Mouse (Mus musculus) heart, embryonic 13.5 days (tissue): ENCODE measurements around the gene Tsga10ip. TPM values are rescaled to one million over a fixed set of nuclear protein-coding genes. Genes with fewer than 3 reads are reported as not detected.

Experiments used
- ATAC-seq: fragments of 200-750 bp; cut with Nextera tagmentation; 2 replicates; pipeline ENCODE4 v1.8.0; 2017; ENCODE audit warnings: moderate TSS enrichment; ENCODE audit not compliant: insufficient number of reproducible peaks, low FRiP score, low TSS enrichment; ENCODE audit errors: extremely low read depth
- H3K27ac ChIP-seq: fragments of 300-500 bp; sonication (generic); replicated peaks from 2 replicates; pipeline ENCODE4 v1.5.1; 2015; ENCODE audit warnings: moderate library complexity, mild to moderate bottlenecking, inconsistent platforms
- H3K27me3 ChIP-seq: fragments of 300-500 bp; sonication (generic); replicated peaks from 2 replicates; pipeline ENCODE4 v1.6.1; 2015; ENCODE audit warnings: mild to moderate bottlenecking, inconsistent platforms
- H3K36me3 ChIP-seq: fragments of 300-500 bp; sonication (generic); 2 replicates; pipeline ENCODE4 v1.6.1; 2015; ENCODE audit warnings: mild to moderate bottlenecking, inconsistent platforms
- H3K4me1 ChIP-seq: fragments of 300-500 bp; sonication (generic); 2 replicates; pipeline ENCODE4 v1.6.1; 2015; ENCODE audit warnings: inconsistent platforms
- H3K4me2 ChIP-seq: fragments of 300-500 bp; sonication (generic); 2 replicates; pipeline ENCODE4 v1.6.1; 2015; ENCODE audit warnings: inconsistent platforms, mild to moderate bottlenecking, moderate library complexity
- H3K4me3 ChIP-seq: fragments of 300-500 bp; sonication (generic); 2 replicates; pipeline ENCODE4 v1.5.1; 2015; ENCODE audit warnings: moderate library complexity, mild to moderate bottlenecking, inconsistent platforms
- H3K9ac ChIP-seq: fragments of 300-500 bp; sonication (generic); 2 replicates; pipeline ENCODE4 v1.6.1; 2015; ENCODE audit warnings: inconsistent platforms, mild to moderate bottlenecking, moderate library complexity
- H3K9me3 ChIP-seq: fragments of 300-500 bp; sonication (generic); 2 replicates; pipeline ENCODE4 v1.6.1; 2016; ENCODE audit warnings: inconsistent platforms
- WGBS: fragments of 180-500 bp; shearing (Covaris S2); methylation state at CpG from one replicate; pipeline ENCODE4 v1.1.7; 2015; ENCODE audit warnings: mixed read lengths; 5-methylcytosine and 5-hydroxymethylcytosine counted together
- polyA plus RNA-seq: library from polyadenylated mRNA; unstranded; fragments of >200 nt; fragmentation: Nextera tagmentation; extraction: Ambion mirVana; gene quantifications from 2 replicates; pipeline ENCODE4 v1.2.1, GENCODE M21; 2015

The Tsga10ip gene
- polyA plus RNA-seq, 1 experiment from 2014 or later, result 2.2 TPM

GRCm38 (mm10) chr19:5422895-5423443 lies 20.6 kb upstream of the Tsga10ip start:
- peak overlapping the region; percentile 71 for H3K4me2 ChIP-seq
- no peaks in the 10 kb centered on the region for H3K27me3 ChIP-seq
- peaks cover 67% of the 10 kb centered on the region for H3K36me3 ChIP-seq
- H3K4me1 ChIP-seq, result peaks cover 30% of the 10 kb centered on the region
- H3K27ac ChIP-seq, result no peak overlapping the region
- H3K9me3 ChIP-seq, result no peaks in the 10 kb centered on the region
- no peak for ATAC-seq
- 85% methylated on average over 9 of the region's 9 CpGs for WGBS
- H3K4me3 ChIP-seq, result peak overlapping the region; percentile 84
- H3K9ac ChIP-seq, result peak overlapping the region; percentile 91

DNA sequence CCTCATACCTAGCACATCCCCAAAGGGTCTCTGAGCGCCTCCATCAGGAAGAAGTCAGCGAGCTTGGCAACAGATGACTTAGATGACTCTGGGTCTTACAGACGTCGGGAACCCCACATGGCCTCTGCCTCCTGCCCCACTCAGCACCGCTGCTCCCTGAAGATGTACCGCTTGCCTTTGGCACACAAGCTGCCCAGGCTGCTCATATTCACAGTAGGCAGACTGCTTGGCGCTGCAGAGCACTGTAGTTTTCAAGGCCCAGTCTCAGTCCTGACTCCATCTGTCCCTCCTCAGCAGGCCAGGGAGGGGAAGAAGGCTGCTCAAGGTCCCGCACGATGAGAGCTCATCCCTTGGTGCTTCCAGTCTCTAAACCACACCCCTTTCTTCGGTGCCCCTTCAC lies 19.9 kb upstream of the Tsga10ip start:
- Histone ChIP-seq H3K9ac (peak overlapping the region; percentile 91; the same call in 1 of the 2 replicates), H3K27me3 (no peaks in the 10 kb centered on the region), H3K27ac (no peak overlapping the region), H3K36me3 (peaks cover 68% of the 10 kb centered on the region), H3K4me1 (peaks cover 30% of the 10 kb centered on the region), H3K4me2 (no peak overlapping the region), H3K9me3 (no peaks in the 10 kb centered on the region), H3K4me3 (no peak overlapping the region)
- 89% methylated on average over 10 of the region's 10 CpGs for WGBS
- no peak for ATAC-seq

GRCm38 (mm10) chr19:5421784-5422183 lies 19.5 kb upstream of the Tsga10ip start:
- Histone ChIP-seq H3K9me3 (no peaks in the 10 kb centered on the region), H3K36me3 (peaks cover 65% of the 10 kb centered on the region), H3K9ac (no peak overlapping the region), H3K27me3 (no peaks in the 10 kb centered on the region), H3K4me1 (peaks cover 25% of the 10 kb centered on the region), H3K4me2 (no peak overlapping the region), H3K27ac (no peak overlapping the region), H3K4me3 (no peak overlapping the region)
- ATAC-seq, result no peak
- 88% methylated on average over 5 of the region's 5 CpGs for WGBS

GRCm38 (mm10) chr19:5420579-5420978 lies 18.3 kb upstream of the Tsga10ip start:
- ATAC-seq, result no peak
- 89% methylated on average over 6 of the region's 6 CpGs for WGBS

GRCm38 (mm10) chr19:5419630-5420029 lies 17.3 kb upstream of the Tsga10ip start:
- Histone ChIP-seq H3K9ac (no peak overlapping the region), H3K9me3 (no peaks in the 10 kb centered on the region), H3K4me2 (no peak overlapping the region), H3K4me3 (no peak overlapping the region), H3K4me1 (peaks cover 13% of the 10 kb centered on the region), H3K27me3 (no peaks in the 10 kb centered on the region), H3K27ac (no peak overlapping the region), H3K36me3 (peaks cover 59% of the 10 kb centered on the region)
- no peak for ATAC-seq
- 79% methylated on average over 9 of the region's 9 CpGs for WGBS

More at GRCm38 (mm10) chr19:5420579-5420978, 18.3 kb upstream of the Tsga10ip start:
- Histone ChIP-seq H3K27ac (no peak overlapping the region), H3K4me3 (no peak overlapping the region), H3K9me3 (no peaks in the 10 kb centered on the region), H3K4me2 (no peak overlapping the region), H3K4me1 (peaks cover 13% of the 10 kb centered on the region), H3K9ac (no peak overlapping the region), H3K36me3 (peaks cover 59% of the 10 kb centered on the region), H3K27me3 (no peaks in the 10 kb centered on the region)

DNA sequence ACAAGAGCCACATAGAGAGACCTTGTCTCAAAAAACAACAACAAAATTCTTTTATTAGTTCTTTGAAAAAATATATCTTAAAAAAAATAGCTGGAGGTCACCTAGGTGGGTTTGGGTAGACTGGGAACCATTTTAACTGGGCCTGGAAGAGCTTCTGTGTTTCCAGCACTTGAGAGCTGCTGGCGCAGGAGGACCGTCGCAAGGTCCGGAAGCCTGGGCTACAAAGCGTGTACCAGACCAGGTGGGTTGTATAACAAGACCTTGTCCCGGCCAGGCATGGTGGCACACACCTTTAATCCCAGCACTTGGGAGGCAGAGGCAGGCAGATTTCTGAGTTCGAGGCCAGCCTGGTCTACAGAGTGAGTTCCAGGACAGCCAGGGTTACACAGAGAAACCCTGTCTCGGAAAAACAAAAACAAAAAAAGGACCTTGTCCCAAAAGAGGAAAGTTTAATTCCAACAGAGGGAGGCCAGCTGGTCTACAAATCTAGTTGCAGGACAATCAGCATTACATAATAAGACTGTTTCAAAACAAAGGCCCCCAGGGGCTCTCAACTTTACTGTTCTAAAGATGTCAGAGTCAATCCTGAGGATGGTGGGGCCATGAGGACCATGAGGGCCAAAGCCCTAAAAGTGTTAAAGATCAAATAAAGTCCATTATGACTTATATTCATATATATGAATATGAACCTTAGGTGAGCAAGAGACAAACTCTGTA lies 16.6 kb upstream of the Tsga10ip start:
- no peak for ATAC-seq
- Histone ChIP-seq H3K4me1 (peaks cover 16% of the 10 kb centered on the region), H3K27me3 (no peaks in the 10 kb centered on the region), H3K4me2 (no peak overlapping the region), H3K27ac (no peak overlapping the region), H3K36me3 (peaks cover 59% of the 10 kb centered on the region), H3K9me3 (no peaks in the 10 kb centered on the region), H3K4me3 (no peak overlapping the region), H3K9ac (no peak overlapping the region)
- WGBS, result 91% methylated on average over 8 of the region's 8 CpGs

- Histone ChIP-seq H3K4me1 (peaks cover 13% of the 10 kb centered on the region; the same call in 1 of the 2 replicates), H3K4me2 (no peak overlapping the region), H3K4me3 (no peak overlapping the region), H3K27ac (no peak overlapping the region), H3K9ac (peak overlapping the region; percentile 47; the same call in 1 of the 2 replicates), H3K27me3 (no peaks in the 10 kb centered on the region), H3K36me3 (peaks cover 19% of the 10 kb centered on the region), H3K9me3 (no peaks in the 10 kb centered on the region)
- WGBS, result 49% methylated on average over 2 of the region's 2 CpGs
- ATAC-seq, result no peak
These were observed 12.2 kb upstream of the Tsga10ip start for GRCm38 (mm10) chr19:5414534-5414957.

GRCm38 (mm10) chr19:5413840-5414239 lies 11.5 kb upstream of the Tsga10ip start:
- no peak overlapping the region for H3K27ac ChIP-seq
- ATAC-seq, result no peak

DNA sequence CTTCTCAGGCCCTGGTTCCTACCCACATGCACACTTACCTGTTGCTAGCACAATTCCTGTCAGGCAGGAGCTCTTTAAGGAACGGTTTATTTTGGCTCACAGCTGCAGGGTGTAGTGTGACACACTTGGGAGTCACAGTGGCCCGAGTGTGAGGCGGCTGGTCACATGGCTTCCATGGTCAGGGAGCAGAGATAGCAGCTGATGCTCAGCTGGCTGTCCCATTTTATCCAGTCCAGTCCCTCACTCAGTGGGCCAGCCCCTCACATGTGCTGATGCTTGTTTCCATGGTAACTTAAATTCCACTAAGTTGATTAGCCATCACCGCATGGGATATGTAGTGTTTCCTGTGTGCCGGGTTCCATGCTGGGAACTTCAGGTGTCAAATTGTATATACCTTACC lies 9.6 kb upstream of the Tsga10ip start:
- ATAC-seq, result no peak

More at GRCm38 (mm10) chr19:5413840-5414239, 11.5 kb upstream of the Tsga10ip start:
- Histone ChIP-seq H3K9ac (no peak overlapping the region), H3K36me3 (peaks cover 18% of the 10 kb centered on the region; the same call in 1 of the 2 replicates), H3K9me3 (no peaks in the 10 kb centered on the region), H3K4me2 (no peak overlapping the region), H3K27me3 (no peaks in the 10 kb centered on the region), H3K4me3 (no peak overlapping the region), H3K4me1 (peaks cover 18% of the 10 kb centered on the region)
- 64% methylated on average over 4 of the region's 4 CpGs for WGBS

GRCm38 (mm10) chr19:5410641-5411040 lies 8.3 kb upstream of the Tsga10ip start:
- H3K4me2 ChIP-seq, result no peak overlapping the region
- peaks cover 39% of the 10 kb centered on the region for H3K4me1 ChIP-seq
- peaks cover 8% of the 10 kb centered on the region; the same call in 1 of the 2 replicates for H3K36me3 ChIP-seq
- H3K27me3 ChIP-seq, result no peaks in the 10 kb centered on the region
- H3K27ac ChIP-seq, result no peak overlapping the region
- no peak overlapping the region for H3K4me3 ChIP-seq
- H3K9me3 ChIP-seq, result no peaks in the 10 kb centered on the region
- no peak overlapping the region for H3K9ac ChIP-seq
- ATAC-seq, result no peak
- 70% methylated on average over 5 of the region's 5 CpGs for WGBS

More for the DNA sequence above, 9.6 kb upstream of the Tsga10ip start:
- Histone ChIP-seq H3K27me3 (no peaks in the 10 kb centered on the region), H3K9ac (no peak overlapping the region), H3K4me2 (no peak overlapping the region), H3K9me3 (no peaks in the 10 kb centered on the region), H3K4me1 (peaks cover 35% of the 10 kb centered on the region), H3K4me3 (no peak overlapping the region), H3K36me3 (peaks cover 11% of the 10 kb centered on the region; the same call in 1 of the 2 replicates), H3K27ac (no peak overlapping the region)
- 55% methylated on average over 5 of the region's 5 CpGs for WGBS

DNA sequence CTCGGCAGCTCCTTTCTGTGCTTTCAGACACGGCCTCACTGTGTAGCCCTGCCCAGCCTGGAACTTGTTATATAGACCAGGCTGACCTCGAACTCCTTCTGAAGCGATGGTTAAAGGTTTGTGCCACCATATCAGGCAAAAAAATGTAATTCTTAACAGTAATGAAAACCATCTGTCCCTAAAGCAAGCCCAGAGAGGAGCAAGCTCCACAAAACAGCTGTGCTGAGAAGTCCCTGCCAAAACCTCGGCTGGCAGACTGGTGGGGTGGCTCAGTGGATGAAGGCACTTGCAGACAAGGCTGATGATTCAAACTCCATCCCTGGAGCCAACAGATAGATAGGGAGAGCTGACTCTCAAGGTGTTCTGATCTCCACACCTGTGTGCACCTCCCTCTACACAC lies 6.7 kb upstream of the Tsga10ip start:
- WGBS, result 74% methylated on average over 5 of the region's 5 CpGs
- Histone ChIP-seq H3K9ac (peak overlapping the region; percentile 33), H3K27me3 (no peaks in the 10 kb centered on the region), H3K36me3 (peaks cover 8% of the 10 kb centered on the region; the same call in 1 of the 2 replicates), H3K4me1 (peaks cover 36% of the 10 kb centered on the region), H3K9me3 (no peaks in the 10 kb centered on the region), H3K4me3 (no peak overlapping the region), H3K27ac (peak overlapping the region; percentile 51), H3K4me2 (no peak overlapping the region)
- ATAC-seq, result no peak
